Mouse (Mus musculus): ENCODE results near the gene Adk. TPM values are rescaled to one million over a fixed set of nuclear protein-coding genes. Genes with fewer than 3 reads are reported as not detected.

The Adk gene
- polyA plus RNA-seq, 1 experiment, result 66.2 TPM

DNA sequence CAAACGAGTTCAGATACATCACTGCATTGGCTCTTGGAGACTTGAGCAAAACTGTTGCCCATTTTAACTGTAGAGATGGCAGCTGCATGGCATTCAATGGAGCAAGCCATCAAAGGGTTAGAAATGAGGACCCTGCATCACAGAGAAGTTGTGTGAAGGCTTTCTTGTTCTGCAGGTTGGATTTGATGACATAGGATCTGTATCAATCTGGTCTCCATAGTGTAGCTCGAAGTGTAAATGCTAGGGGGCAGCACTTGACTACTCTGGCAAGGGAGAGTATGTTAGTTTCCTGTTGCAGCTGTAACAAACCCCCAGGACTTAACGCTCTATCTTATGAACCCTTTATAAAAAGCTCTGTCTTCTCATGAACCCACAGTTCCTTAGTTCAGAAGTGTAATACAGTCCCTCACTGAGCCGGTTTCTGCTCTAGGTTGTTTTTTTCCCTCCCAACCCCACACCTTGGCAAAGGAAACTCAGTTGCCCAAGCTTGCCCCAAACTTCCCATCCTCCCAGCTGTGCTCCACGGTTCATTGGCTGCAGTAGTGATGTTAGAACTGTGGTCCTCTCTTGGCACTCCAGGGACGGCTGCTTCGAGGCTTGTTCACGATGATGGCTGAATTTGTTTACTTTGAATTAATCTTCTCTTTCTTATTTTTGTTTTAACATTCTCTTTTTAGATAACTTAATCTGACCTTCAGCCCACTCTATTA lies 91.2 kb downstream of the Adk start:
- WGBS, result 56% methylated on average over 8 of the region's 8 CpGs
- DNase-seq, result no peak
- Histone ChIP-seq H3K4me3 (replicated peaks; ENCODE audit: insufficient read depth, low read depth, low read length) (no peak overlapping the region), H3K4me1 (ENCODE audit: control insufficient read depth, insufficient read depth, low read length) (no peaks in the 10 kb centered on the region), H3K27ac (ENCODE audit: insufficient read depth, low read length) (no peak overlapping the region), H3K27me3 (ENCODE audit: control insufficient read depth, insufficient read depth, low read length) (no peaks in the 10 kb centered on the region)
- TF ChIP-seq CTCF (IDR thresholded peaks at IDR 0.05; ENCODE audit: borderline replicate concordance, insufficient read depth, low read depth, low read length), result no peak
- no peak for TF ChIP-seq POLR2A (IDR thresholded peaks at IDR 0.05; ENCODE audit: borderline replicate concordance, insufficient read depth, low read length)

- DNase-seq, result no peak
- WGBS, result 96% methylated on average over 1 of the region's 1 CpGs
- Histone ChIP-seq H3K27ac (ENCODE audit: insufficient read depth, low read length) (no peak overlapping the region), H3K4me3 (replicated peaks; ENCODE audit: insufficient read depth, low read depth, low read length) (no peak overlapping the region), H3K27me3 (ENCODE audit: control insufficient read depth, insufficient read depth, low read length) (no peaks in the 10 kb centered on the region), H3K4me1 (ENCODE audit: control insufficient read depth, insufficient read depth, low read length) (no peaks in the 10 kb centered on the region)
- TF ChIP-seq CTCF (IDR thresholded peaks at IDR 0.05; ENCODE audit: borderline replicate concordance, insufficient read depth, low read depth, low read length), result no peak
- TF ChIP-seq POLR2A (IDR thresholded peaks at IDR 0.05; ENCODE audit: borderline replicate concordance, insufficient read depth, low read length), result no peak
Measured at GRCm38 (mm10) chr14:21147171-21147570, 94.8 kb downstream of the Adk start.

DNA sequence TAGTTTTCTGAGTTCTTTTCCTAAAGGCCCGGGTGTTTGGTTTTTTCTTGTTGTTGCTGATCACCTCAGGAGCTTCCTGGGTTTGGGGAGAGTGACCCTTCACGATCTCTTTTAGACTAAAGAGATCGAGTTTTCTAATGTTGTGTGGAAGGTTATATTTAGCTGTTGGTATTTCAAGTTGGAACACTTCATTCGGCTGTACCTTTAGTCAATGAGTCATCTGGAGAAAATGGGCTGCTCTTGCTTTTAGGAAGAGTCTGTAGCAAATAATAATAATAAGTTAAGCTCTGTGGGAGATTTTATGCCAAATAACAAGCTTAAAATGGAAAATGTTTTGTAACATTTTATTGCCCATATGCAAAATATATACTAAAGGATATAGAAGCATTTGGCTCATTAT lies 97.9 kb downstream of the Adk start:
- no peak overlapping the region for H3K27ac ChIP-seq (ENCODE audit: insufficient read depth, low read length)
- no peak for TF ChIP-seq POLR2A (IDR thresholded peaks at IDR 0.05; ENCODE audit: borderline replicate concordance, insufficient read depth, low read length)
- TF ChIP-seq CTCF (IDR thresholded peaks at IDR 0.05; ENCODE audit: borderline replicate concordance, insufficient read depth, low read depth, low read length), result no peak
- no peak overlapping the region for H3K4me3 ChIP-seq (replicated peaks; ENCODE audit: insufficient read depth, low read depth, low read length)
- no peaks in the 10 kb centered on the region for H3K4me1 ChIP-seq (ENCODE audit: control insufficient read depth, insufficient read depth, low read length)
- H3K27me3 ChIP-seq (ENCODE audit: control insufficient read depth, insufficient read depth, low read length), result no peaks in the 10 kb centered on the region
- no peak for DNase-seq
- 50% methylated on average over 4 of the region's 4 CpGs for WGBS

- H3K4me1 ChIP-seq (ENCODE audit: control insufficient read depth, insufficient read depth, low read length), result no peaks in the 10 kb centered on the region
- H3K27me3 ChIP-seq (ENCODE audit: control insufficient read depth, insufficient read depth, low read length), result no peaks in the 10 kb centered on the region
- DNase-seq, result no peak
- H3K27ac ChIP-seq (ENCODE audit: insufficient read depth, low read length), result no peak overlapping the region
- H3K4me3 ChIP-seq (replicated peaks; ENCODE audit: insufficient read depth, low read depth, low read length), result no peak overlapping the region
- WGBS, result 93% methylated on average over 6 of the region's 6 CpGs
- TF ChIP-seq POLR2A (IDR thresholded peaks at IDR 0.05; ENCODE audit: borderline replicate concordance, insufficient read depth, low read length), result no peak
- no peak for TF ChIP-seq CTCF (IDR thresholded peaks at IDR 0.05; ENCODE audit: borderline replicate concordance, insufficient read depth, low read depth, low read length)
Measured at GRCm38 (mm10) chr14:21152055-21152454, 99.7 kb downstream of the Adk start.

- Histone ChIP-seq H3K4me1 (ENCODE audit: control insufficient read depth, insufficient read depth, low read length) (no peaks in the 10 kb centered on the region; the same call in 1 of the 2 replicates), H3K27me3 (ENCODE audit: control insufficient read depth, insufficient read depth, low read length) (no peaks in the 10 kb centered on the region), H3K4me3 (replicated peaks; ENCODE audit: insufficient read depth, low read depth, low read length) (no peak overlapping the region), H3K27ac (ENCODE audit: insufficient read depth, low read length) (no peak overlapping the region)
- TF ChIP-seq POLR2A (IDR thresholded peaks at IDR 0.05; ENCODE audit: borderline replicate concordance, insufficient read depth, low read length) (no peak), CTCF (IDR thresholded peaks at IDR 0.05; ENCODE audit: borderline replicate concordance, insufficient read depth, low read depth, low read length) (no peak)
- DNase-seq, result no peak
- 88% methylated on average over 10 of the region's 10 CpGs for WGBS
Measured at GRCm38 (mm10) chr14:21165706-21166105, 113.3 kb downstream of the Adk start.

DNA sequence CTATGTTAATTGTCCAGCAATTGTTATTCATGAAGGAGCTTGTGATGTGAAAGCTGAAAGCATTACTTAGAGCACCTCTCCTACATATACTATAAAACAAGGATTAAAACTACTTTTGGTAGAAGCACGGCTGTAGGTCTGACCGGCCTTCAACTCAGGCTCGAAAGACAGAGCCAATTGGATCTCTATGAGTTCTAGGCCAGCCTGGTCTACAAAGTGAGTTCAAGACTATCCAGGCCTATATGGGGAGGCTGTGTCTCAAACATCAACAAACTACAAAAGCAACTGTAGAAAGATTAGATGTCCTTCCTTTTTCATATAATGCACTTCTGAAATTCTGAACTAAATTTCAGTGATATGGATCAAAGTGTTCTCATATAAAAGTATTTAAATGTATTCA lies 113.7 kb downstream of the Adk start:
- no peak overlapping the region for H3K4me3 ChIP-seq (replicated peaks; ENCODE audit: insufficient read depth, low read depth, low read length)
- no peak overlapping the region for H3K27ac ChIP-seq (ENCODE audit: insufficient read depth, low read length)
- TF ChIP-seq POLR2A (IDR thresholded peaks at IDR 0.05; ENCODE audit: borderline replicate concordance, insufficient read depth, low read length) (no peak), CTCF (IDR thresholded peaks at IDR 0.05; ENCODE audit: borderline replicate concordance, insufficient read depth, low read depth, low read length) (no peak)
- no peaks in the 10 kb centered on the region; the same call in 1 of the 2 replicates for H3K4me1 ChIP-seq (ENCODE audit: control insufficient read depth, insufficient read depth, low read length)
- no peak for DNase-seq
- H3K27me3 ChIP-seq (ENCODE audit: control insufficient read depth, insufficient read depth, low read length), result no peaks in the 10 kb centered on the region
- WGBS, result over 99% methylated on average over 3 of the region's 3 CpGs

DNA sequence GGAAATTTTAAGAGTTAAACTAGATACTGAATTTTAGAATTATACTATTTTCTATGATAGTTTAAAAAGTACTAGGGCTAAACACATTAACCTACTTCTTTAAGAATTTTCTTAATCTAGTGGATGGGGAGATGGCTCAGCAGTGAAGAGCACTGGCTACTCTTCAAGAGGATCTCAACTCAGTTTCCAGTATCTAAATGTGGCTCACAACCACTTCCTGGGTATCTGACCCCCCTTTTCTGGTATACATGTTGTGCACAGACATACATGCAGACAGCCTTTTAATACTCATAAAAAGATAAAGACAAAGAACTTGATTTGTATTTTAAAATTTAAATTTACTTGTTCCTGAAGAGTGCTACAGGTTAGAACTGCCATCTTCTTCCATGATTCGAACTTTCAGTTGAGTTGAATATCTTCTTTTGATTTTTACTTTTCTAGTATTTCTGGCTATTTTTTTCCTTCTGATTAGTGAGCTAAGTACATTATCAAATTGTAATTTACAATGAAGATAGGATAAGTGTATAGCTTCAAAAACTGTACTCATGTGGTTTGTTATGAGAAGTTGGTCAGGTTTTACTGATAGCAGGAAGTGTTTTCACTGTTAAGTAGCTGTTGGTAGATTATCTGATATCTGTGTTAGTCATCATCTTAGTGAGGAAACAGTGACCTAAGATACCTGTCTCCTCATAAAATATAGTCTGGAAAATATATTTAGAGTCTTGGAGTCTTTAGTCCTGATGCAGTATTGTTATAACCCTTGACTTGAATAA lies 121.8 kb downstream of the Adk start:
- DNase-seq, result no peak
- Histone ChIP-seq H3K4me3 (replicated peaks; ENCODE audit: insufficient read depth, low read depth, low read length) (no peak overlapping the region), H3K27me3 (ENCODE audit: control insufficient read depth, insufficient read depth, low read length) (no peaks in the 10 kb centered on the region), H3K27ac (ENCODE audit: insufficient read depth, low read length) (no peak overlapping the region), H3K4me1 (ENCODE audit: control insufficient read depth, insufficient read depth, low read length) (no peaks in the 10 kb centered on the region)
- TF ChIP-seq CTCF (IDR thresholded peaks at IDR 0.05; ENCODE audit: borderline replicate concordance, insufficient read depth, low read depth, low read length), result no peak
- TF ChIP-seq POLR2A (IDR thresholded peaks at IDR 0.05; ENCODE audit: borderline replicate concordance, insufficient read depth, low read length), result no peak
- WGBS, result 96% methylated on average over 1 of the region's 1 CpGs

DNA sequence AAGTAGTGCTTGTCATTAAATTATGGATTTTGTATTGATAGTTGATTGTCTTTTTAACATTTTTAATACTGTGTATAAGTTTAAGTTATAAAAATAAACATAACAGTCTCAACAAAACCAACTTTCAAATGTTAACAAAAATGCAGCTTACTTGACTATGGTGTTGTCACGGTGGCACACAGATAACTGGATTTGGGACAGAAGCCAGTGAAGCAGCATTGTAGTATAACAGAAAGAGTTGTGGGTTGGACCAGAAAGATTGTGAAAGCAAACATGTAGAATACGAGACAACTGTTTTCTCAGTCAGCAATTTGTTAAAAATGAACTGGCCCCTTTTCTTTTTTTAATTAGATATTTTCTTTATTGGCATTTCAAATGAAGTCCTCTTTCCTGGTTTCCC lies 122.4 kb downstream of the Adk start:
- 89% methylated on average over 2 of the region's 2 CpGs for WGBS
- no peak overlapping the region for H3K4me3 ChIP-seq (replicated peaks; ENCODE audit: insufficient read depth, low read depth, low read length)
- H3K27me3 ChIP-seq (ENCODE audit: control insufficient read depth, insufficient read depth, low read length), result no peaks in the 10 kb centered on the region
- TF ChIP-seq CTCF (IDR thresholded peaks at IDR 0.05; ENCODE audit: borderline replicate concordance, insufficient read depth, low read depth, low read length) (no peak), POLR2A (IDR thresholded peaks at IDR 0.05; ENCODE audit: borderline replicate concordance, insufficient read depth, low read length) (no peak)
- no peaks in the 10 kb centered on the region for H3K4me1 ChIP-seq (ENCODE audit: control insufficient read depth, insufficient read depth, low read length)
- no peak overlapping the region for H3K27ac ChIP-seq (ENCODE audit: insufficient read depth, low read length)
- no peak for DNase-seq
